Mouse (Mus musculus) mature B cell (primary cell): ENCODE measurements at regions not wholly inside any gene's neighbourhood (a gene's known extent, or its start where the extent isn't known, plus 50 kb on each side); places are given as distances from the start of the nearest gene placed in this dataset.
"Not testable (repeated sequence)": the region's sequence is repeated elsewhere in the genome, so short reads cannot be mapped to it uniquely, and the experiment has no call there.

Experiments used
- in situ Hi-C: fragments of 300-500 bp; cut with MboI; formaldehyde crosslinking; loops from 2 replicates; pipeline ENCODE4 v1.14.3; 2019

DNA sequence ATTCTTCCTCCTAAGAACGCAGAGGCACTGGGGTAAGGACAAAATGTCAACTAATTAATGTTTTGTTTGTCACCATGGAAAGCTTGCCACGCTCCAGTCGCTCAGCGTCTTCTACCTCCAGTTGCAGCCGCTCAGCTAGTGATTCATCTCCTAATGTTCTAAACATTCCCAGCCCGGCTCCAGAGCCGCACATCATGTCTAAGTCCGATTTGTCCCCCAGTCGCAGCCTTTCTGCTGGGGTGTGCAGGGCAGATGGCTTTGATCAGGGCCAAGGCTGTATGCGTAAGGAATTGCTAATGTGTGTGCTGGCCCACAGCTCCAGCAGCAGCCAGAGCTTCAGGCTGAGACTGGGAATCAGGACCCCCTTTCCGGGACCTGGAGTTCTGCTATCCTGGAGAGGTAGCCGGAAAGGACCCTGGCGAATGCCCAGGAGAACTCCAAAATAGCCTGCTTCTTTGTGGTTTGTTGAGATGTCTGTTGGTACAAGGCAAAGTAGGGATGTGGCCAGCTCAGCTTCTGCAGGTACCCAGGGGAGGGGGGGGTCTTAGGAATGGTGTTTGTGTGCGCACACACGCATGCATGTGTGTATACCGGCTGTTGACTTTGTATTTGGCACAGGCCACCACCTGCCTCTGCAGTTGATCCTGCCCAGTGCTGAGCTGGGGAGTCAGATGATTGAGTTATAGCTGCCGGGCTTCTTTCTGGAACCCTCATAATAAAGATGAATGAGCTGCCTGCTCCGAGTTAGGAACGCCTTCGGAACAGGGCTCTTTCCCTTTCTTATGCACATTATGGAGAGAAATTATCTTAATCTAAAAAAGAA is 143.0 kb upstream of the Kcng1 start:
- in situ Hi-C loops = loop anchor here (25.0 kb wide), 1 partner anchor 312 kb away; no protein-coding TSS in a partner anchor

DNA sequence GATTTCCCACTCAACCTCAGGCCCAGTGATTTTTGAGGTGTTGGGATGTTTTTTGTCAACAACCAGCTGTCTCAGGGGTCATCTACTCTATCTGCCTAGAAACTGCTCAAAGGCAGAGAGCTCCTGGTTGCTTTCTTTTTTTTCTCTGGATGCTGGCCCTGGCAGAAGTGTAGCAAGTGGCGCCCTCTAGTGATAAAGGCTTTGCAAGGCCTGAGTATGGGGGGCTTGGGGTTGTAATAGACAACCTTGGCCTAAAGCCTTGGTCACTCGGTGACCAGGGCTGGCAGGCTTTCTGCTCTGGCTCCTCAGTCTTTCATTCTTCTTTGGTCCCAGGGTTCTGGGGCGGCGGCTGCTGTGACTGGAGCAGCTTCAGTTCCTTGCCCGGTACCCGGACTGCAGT is 142.0 kb upstream of the Kcng1 start:
- in situ Hi-C loops = no loop called here

GRCm38 (mm10) chr2:168415140-168415539 is 133.6 kb upstream of the Kcng1 start:
- in situ Hi-C loops = no loop called here

GRCm38 (mm10) chr2:168414110-168414872 is 132.8 kb upstream of the Kcng1 start:
- in situ Hi-C loops = no loop called here

- in situ Hi-C loops = no loop called here
Observed at GRCm38 (mm10) chr2:168412853-168413252, 131.3 kb upstream of the Kcng1 start.

- in situ Hi-C loops = no loop called here
Observed at GRCm38 (mm10) chr2:168402782-168403513, 121.4 kb upstream of the Kcng1 start.

- in situ Hi-C loops = no loop called here
Observed at GRCm38 (mm10) chr2:168399088-168399709, 117.7 kb upstream of the Kcng1 start.

GRCm38 (mm10) chr2:168396316-168396715 is 114.8 kb upstream of the Kcng1 start:
- in situ Hi-C loops = no loop called here

DNA sequence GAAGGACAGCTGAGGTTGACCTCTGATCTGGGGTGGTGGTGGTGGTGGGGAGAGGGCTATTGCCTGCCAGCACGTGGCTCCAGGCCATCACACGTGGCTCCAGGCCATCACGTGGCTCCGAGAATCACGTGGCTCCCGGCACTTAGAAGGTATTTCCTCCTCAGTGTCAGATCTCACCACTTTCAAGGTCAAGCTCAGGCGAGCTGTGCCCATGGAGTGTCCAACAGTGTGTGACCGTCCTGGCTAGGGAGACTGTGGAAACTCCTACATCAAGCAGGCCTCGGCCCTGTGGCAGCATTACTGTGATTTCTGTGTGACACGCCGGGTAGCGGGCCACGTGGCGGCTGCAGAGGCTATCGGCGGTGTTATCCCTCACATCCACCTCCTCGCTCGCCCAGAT is 111.8 kb upstream of the Kcng1 start:
- in situ Hi-C loops = no loop called here

GRCm38 (mm10) chr2:168392171-168392570 is 110.6 kb upstream of the Kcng1 start:
- in situ Hi-C loops = not testable (repeated sequence)

DNA sequence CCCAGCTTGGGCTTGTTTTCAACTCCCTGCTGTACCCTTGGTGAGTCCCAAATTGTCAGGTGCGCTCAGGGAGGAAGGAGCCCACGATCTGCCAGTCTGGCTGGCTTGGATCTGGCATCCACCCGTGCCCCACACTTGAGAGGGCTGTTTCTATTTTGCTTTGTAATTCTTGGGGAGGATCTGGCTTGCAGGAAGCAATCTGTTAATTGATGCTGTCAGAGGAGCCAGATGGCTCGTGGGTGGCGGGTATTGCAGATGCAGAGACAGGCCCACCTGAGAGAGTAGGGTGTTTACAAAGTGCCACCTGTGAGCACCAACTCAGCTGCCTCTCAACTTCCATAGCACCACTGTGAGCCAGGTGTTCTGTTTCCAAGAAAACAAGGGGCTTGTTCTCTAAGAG is 99.1 kb upstream of the Kcng1 start:
- in situ Hi-C loops = no loop called here

DNA sequence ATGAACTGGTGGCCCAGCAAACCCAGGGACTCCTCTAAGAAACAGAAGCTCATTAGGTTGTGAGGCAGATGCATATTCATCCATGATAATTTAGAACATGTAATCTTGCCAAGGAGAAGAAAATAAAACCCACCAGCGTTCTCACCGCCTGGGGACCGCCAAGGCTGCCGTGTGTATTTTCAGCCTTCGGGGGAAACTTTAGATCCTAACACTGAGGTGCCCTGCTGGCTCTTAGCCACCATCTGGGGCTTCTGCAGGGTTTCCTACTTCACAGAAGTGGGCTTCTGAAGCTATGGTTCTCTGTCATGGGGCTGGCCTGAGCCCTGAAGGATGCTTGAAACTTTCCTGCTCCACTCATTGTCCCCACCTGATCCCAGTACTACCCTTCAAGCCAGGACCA is 90.8 kb upstream of the Kcng1 start:
- in situ Hi-C loops = no loop called here

- in situ Hi-C loops = no loop called here
Observed at GRCm38 (mm10) chr2:168371245-168371644, 89.7 kb upstream of the Kcng1 start.

GRCm38 (mm10) chr2:168359200-168359599 is 77.7 kb upstream of the Kcng1 start:
- in situ Hi-C loops = no loop called here

- in situ Hi-C loops = no loop called here
Observed at GRCm38 (mm10) chr2:168358551-168358950, 77.0 kb upstream of the Kcng1 start.

DNA sequence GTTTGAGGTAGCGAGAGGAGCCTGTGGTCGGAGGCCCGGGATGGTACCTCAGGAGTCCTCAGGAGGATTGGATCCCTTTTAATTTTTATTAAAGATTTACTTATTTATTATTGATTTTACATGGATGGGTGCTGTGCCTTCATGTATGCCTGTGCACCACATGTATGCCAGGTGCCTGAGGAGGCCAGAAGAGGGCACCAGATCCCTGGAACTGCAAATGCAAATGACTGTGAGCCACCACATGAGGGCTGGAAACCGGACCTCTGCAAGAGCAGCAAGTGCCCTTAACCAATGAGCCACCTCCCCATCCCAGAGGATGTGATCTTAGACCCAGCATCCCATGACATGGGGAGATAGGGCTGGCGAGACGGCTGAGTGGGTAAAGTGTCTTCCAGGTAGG is 76.3 kb upstream of the Kcng1 start:
- in situ Hi-C loops = no loop called here

DNA sequence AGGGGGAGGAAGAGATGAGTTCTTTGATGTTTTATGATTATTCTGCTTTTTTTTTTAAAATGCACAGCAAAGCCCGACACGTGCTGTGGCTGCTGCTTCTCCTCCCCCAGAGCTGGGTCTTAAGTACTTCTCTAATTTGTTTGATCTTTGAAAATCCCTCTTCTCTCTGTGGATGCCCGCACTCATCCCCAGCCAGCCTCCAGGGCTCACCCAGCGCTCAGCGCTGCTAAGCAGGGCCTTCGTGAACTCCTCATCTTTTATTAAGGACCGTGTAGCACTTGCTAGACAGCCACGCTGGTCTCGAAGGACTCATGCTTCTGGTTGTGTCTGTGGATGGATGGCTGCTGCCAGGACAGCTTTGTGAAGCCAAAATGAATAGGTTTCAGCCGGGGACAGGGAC is 72.9 kb upstream of the Kcng1 start:
- in situ Hi-C loops = no loop called here

DNA sequence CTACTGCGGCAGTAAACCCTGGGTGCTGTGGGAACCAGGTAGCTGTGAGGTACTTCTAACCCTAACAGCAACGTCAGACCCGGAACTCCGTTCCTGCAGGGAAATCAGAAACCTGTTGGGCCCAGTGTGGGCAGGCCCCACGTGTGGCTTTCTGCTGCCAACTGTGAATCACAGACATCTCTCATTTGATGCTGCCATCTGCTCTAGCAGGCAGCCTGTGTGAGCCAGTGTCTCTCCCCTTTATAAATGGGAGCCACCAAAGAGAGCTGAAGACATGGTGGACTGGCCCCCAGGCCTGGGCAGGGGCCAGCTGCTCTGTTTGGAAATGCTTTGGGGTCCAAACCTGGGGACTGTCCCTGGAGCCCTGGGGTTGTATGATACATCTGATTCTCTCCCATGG is 71.1 kb upstream of the Kcng1 start:
- in situ Hi-C loops = no loop called here

DNA sequence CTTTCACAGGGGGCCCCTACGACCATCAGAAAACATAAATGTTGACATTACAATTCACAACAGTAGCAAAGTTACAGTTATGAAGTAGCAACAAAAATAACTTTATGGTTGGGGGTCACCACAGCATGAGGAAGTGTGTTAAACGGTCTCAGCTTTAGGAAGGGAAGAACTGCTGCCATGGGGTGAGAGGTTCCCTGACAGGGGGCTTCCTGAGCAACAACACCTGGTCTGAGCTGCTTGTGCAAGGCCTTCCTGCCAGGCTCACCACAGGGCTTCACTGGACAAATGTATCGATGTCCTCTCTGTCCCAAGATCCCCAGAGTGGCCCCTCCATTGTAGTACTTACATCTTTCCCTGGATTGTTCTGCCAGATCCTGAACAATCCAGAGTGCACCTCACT is 70.7 kb upstream of the Kcng1 start:
- in situ Hi-C loops = no loop called here

DNA sequence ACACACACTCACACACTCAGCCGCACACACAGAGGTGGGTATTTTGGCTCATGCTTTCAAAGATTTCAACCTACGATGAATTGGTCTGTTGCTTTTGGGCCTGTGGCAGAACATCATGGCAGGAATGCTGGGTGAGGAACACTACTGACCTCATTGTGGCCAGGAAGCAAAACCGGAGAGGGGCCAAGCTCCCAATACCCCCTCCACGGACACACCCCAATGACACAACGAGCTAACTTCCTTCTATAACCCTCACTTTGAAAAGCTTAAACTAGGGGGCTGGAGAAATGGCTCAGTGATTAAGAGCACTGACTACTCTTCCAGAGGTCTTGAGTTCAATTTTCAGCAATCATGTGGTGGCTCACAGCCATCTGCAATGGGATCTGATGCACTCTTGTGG is 63.8 kb upstream of the Kcng1 start:
- in situ Hi-C loops = no loop called here

DNA sequence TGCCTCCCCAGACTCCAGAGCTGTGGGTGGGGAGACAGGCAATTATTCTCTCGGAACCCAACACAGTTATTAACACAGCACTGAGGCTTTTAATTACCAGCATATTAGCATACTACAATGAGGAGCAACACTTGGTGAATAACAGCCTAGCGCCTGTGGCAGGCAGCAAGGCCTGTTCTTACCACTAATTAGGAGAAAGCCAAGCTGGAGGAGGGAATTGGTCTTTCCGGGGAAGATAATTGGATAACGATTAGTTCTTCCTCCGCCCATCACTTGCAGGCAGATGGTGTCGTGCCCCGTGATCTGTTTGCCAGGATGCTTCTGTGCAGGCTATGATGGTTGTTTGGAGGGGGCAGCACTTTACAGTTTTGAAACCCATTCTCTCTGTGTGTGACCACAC is 62.2 kb upstream of the Kcng1 start:
- in situ Hi-C loops = no loop called here

GRCm38 (mm10) chr2:168338819-168339218 is 57.3 kb upstream of the Kcng1 start:
- in situ Hi-C loops = no loop called here
